Mouse (Mus musculus): ENCODE measurements around the gene Gpr84. TPM values are rescaled to one million over a fixed set of nuclear protein-coding genes. Genes with fewer than 3 reads are reported as not detected.

Gpr84 gene
- polyA plus RNA-seq, 1 experiment from 2014 or later = 0.39 TPM

DNA sequence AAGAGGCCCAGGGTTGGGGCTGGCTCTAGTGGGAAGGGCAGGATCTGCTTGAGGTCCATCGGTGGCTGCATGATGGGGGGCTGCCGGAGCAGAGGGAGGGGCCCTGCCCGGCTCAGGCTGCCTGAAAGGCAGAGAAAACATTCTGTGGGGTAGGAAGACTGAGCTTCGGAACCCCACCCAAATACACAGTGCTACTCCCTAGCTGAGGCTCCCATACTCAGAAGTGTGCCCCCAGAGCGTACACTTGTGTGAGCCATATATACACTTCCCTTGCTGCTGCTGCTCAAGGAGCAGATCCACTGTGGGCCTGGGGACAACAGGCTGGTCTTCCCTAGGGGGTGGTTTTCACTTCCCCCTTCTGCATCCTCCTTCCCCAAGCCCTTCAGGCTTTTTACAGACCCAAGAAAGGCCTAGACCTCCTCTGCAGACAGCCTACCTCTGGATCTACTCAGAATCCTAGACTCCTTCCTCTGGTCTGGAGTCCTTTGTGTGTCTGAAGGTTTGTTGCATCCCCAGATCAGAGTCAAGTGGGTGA, 22.7 kb upstream of the Gpr84 start:
- no peak overlapping the region for H3K4me2 ChIP-seq (ENCODE audit: low read length)
- peaks cover 5% of the 10 kb centered on the region for H3K4me1 ChIP-seq (ENCODE audit: control insufficient read depth, insufficient read depth, low read length)
- H3K9ac ChIP-seq (ENCODE audit: low read length) = no peak overlapping the region
- no peak for DNase-seq (ENCODE audit: low spot score)
- H3K9me3 ChIP-seq (replicated peaks; ENCODE audit: control insufficient read depth, low read length) = no peaks in the 10 kb centered on the region
- no peak overlapping the region for H3K4me3 ChIP-seq (ENCODE audit: low read depth, low read length)
- H3K27ac ChIP-seq (ENCODE audit: low read depth, low read length) = no peak overlapping the region
- no peaks in the 10 kb centered on the region for H3K36me3 ChIP-seq (ENCODE audit: control insufficient read depth, insufficient read depth, low read length)
- 49% methylated on average over 5 of the region's 5 CpGs for WGBS
- ATAC-seq = no peak
- H3K27me3 ChIP-seq (replicated peaks; ENCODE audit: control insufficient read depth, insufficient read depth, low read length) = no peaks in the 10 kb centered on the region

DNA sequence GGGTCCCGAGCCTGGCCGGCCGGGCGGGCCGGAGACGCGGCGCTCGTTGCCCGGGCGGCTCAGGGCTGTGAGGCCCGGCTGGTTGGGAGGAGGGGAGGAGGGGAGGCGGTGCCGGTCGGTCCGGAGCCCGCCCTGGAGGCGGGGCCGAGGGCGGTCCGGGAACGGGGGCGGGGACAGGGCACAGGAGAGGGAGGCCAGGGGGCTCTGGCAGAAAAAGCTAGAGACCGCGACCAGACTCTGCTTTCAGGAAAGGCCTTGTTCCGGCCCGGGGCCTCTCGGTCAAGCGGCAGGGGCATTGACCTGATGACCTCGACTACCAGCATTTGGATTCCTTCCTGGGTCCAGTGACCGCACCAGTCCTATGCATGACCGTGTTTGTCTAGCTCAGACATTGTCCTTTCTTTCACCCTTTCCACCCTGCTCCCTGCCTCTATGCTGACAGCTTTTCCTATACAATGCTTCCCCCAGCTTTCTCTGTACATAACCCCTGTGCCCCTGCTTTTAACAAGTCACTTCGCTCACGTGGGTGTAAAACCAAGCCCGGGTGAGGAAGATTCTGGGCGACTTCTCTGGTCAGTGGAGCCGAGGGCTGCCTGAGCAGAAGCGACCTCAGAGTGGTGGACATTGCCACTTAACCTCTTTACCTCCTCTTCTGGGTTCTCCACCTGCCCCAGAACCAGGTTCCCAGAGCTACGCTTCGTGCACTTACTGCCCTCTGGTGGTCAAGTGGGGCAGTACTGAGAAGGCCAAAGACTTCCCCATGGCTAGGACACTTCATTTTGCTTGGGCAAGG, 13.2 kb upstream of the Gpr84 start:
- no peaks in the 10 kb centered on the region for H3K9me3 ChIP-seq (replicated peaks; ENCODE audit: control insufficient read depth, low read length)
- DNase-seq (ENCODE audit: low spot score) = peak; percentile 87
- 2% methylated on average over 38 of the region's 40 CpGs for WGBS

GRCm38 (mm10) chr15:103323070-103323454, 12.7 kb upstream of the Gpr84 start:
- Histone ChIP-seq H3K27me3 (replicated peaks; ENCODE audit: control insufficient read depth, insufficient read depth, low read length) (no peaks in the 10 kb centered on the region), H3K4me1 (ENCODE audit: control insufficient read depth, insufficient read depth, low read length) (peaks cover 11% of the 10 kb centered on the region), H3K9me3 (replicated peaks; ENCODE audit: control insufficient read depth, low read length) (no peaks in the 10 kb centered on the region), H3K4me2 (ENCODE audit: low read length) (peak overlapping the region; percentile 74), H3K36me3 (ENCODE audit: control insufficient read depth, insufficient read depth, low read length) (peaks cover 6% of the 10 kb centered on the region; the same call in 1 of the 2 replicates), H3K27ac (ENCODE audit: low read depth, low read length) (peak overlapping the region; percentile 44; the same call in 1 of the 2 replicates), H3K9ac (ENCODE audit: low read length) (peak overlapping the region; percentile 82), H3K4me3 (ENCODE audit: low read depth, low read length) (peak overlapping the region; percentile 59)
- WGBS = under 1% methylated on average over 20 of the region's 26 CpGs
- peak; percentile 76 for ATAC-seq
- peak; percentile 50 for DNase-seq (ENCODE audit: low spot score)

More for the DNA sequence above, 13.2 kb upstream of the Gpr84 start:
- Histone ChIP-seq H3K36me3 (ENCODE audit: control insufficient read depth, insufficient read depth, low read length) (peaks cover 6% of the 10 kb centered on the region; the same call in 1 of the 2 replicates), H3K27ac (ENCODE audit: low read depth, low read length) (peak overlapping the region; percentile 55; the same call in 1 of the 2 replicates), H3K9ac (ENCODE audit: low read length) (peak overlapping the region; percentile 82), H3K4me3 (ENCODE audit: low read depth, low read length) (peak overlapping the region; percentile 59), H3K4me2 (ENCODE audit: low read length) (peak overlapping the region; percentile 74), H3K27me3 (replicated peaks; ENCODE audit: control insufficient read depth, insufficient read depth, low read length) (no peaks in the 10 kb centered on the region), H3K4me1 (ENCODE audit: control insufficient read depth, insufficient read depth, low read length) (peaks cover 11% of the 10 kb centered on the region)
- peak; percentile 98 for ATAC-seq

GRCm38 (mm10) chr15:103322396-103322795, 12.0 kb upstream of the Gpr84 start:
- 47% methylated on average over 4 of the region's 4 CpGs for WGBS
- Histone ChIP-seq H3K27me3 (replicated peaks; ENCODE audit: control insufficient read depth, insufficient read depth, low read length) (no peaks in the 10 kb centered on the region), H3K9ac (ENCODE audit: low read length) (peak overlapping the region; percentile 82; the same call in 1 of the 2 replicates), H3K27ac (ENCODE audit: low read depth, low read length) (no peak overlapping the region), H3K9me3 (replicated peaks; ENCODE audit: control insufficient read depth, low read length) (no peaks in the 10 kb centered on the region), H3K4me2 (ENCODE audit: low read length) (peak overlapping the region; percentile 74), H3K4me1 (ENCODE audit: control insufficient read depth, insufficient read depth, low read length) (peaks cover 11% of the 10 kb centered on the region), H3K36me3 (ENCODE audit: control insufficient read depth, insufficient read depth, low read length) (peaks cover 12% of the 10 kb centered on the region), H3K4me3 (ENCODE audit: low read depth, low read length) (peak overlapping the region; percentile 59)
- no peak for DNase-seq (ENCODE audit: low spot score)
- ATAC-seq = no peak

GRCm38 (mm10) chr15:103321076-103321475, 10.7 kb upstream of the Gpr84 start:
- Histone ChIP-seq H3K27me3 (replicated peaks; ENCODE audit: control insufficient read depth, insufficient read depth, low read length) (no peaks in the 10 kb centered on the region), H3K4me2 (ENCODE audit: low read length) (no peak overlapping the region), H3K36me3 (ENCODE audit: control insufficient read depth, insufficient read depth, low read length) (peaks cover 25% of the 10 kb centered on the region), H3K4me3 (ENCODE audit: low read depth, low read length) (no peak overlapping the region), H3K27ac (ENCODE audit: low read depth, low read length) (no peak overlapping the region), H3K4me1 (ENCODE audit: control insufficient read depth, insufficient read depth, low read length) (peaks cover 11% of the 10 kb centered on the region), H3K9ac (ENCODE audit: low read length) (no peak overlapping the region), H3K9me3 (replicated peaks; ENCODE audit: control insufficient read depth, low read length) (no peaks in the 10 kb centered on the region)
- no peak for ATAC-seq
- WGBS = 68% methylated on average over 1 of the region's 1 CpGs
- DNase-seq (ENCODE audit: low spot score) = no peak

- DNase-seq (ENCODE audit: low spot score) (no peak), ATAC-seq (no peak)
- Histone ChIP-seq H3K27ac (ENCODE audit: low read depth, low read length) (no peak overlapping the region), H3K4me3 (ENCODE audit: low read depth, low read length) (no peak overlapping the region), H3K9me3 (replicated peaks; ENCODE audit: control insufficient read depth, low read length) (no peaks in the 10 kb centered on the region), H3K4me1 (ENCODE audit: control insufficient read depth, insufficient read depth, low read length) (peaks cover 10% of the 10 kb centered on the region), H3K9ac (ENCODE audit: low read length) (no peak overlapping the region), H3K4me2 (ENCODE audit: low read length) (no peak overlapping the region), H3K36me3 (ENCODE audit: control insufficient read depth, insufficient read depth, low read length) (peaks cover 33% of the 10 kb centered on the region), H3K27me3 (replicated peaks; ENCODE audit: control insufficient read depth, insufficient read depth, low read length) (no peaks in the 10 kb centered on the region)
- 76% methylated on average over 3 of the region's 3 CpGs for WGBS
These were observed 7.9 kb upstream of the Gpr84 start for GRCm38 (mm10) chr15:103318201-103318816.

DNA sequence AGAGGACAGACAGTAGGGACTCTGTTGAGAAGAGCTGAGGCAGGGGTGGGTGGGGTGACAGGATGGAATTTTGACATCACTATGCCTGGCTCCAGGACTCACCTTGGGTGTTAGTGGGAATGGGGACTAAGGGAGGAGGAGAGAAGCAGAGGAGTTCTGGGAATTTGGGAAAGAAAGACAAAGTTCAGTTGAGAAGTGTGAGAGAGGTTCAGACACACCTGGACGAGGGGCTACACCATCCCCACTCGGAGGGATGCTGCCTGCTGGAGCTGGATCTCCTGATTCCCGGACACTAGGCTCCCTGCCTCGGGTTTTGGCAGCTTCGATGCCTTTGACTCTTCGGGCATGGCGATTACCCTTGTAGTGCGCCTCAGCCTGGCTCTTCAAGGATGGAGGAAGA, 7.3 kb upstream of the Gpr84 start:
- H3K4me3 ChIP-seq (ENCODE audit: low read depth, low read length) = no peak overlapping the region
- 88% methylated on average over 8 of the region's 8 CpGs for WGBS
- H3K9ac ChIP-seq (ENCODE audit: low read length) = no peak overlapping the region
- H3K4me2 ChIP-seq (ENCODE audit: low read length) = no peak overlapping the region
- H3K36me3 ChIP-seq (ENCODE audit: control insufficient read depth, insufficient read depth, low read length) = peaks cover 33% of the 10 kb centered on the region
- no peaks in the 10 kb centered on the region for H3K9me3 ChIP-seq (replicated peaks; ENCODE audit: control insufficient read depth, low read length)
- ATAC-seq (no peak), DNase-seq (ENCODE audit: low spot score) (no peak)
- no peak overlapping the region for H3K27ac ChIP-seq (ENCODE audit: low read depth, low read length)
- H3K4me1 ChIP-seq (ENCODE audit: control insufficient read depth, insufficient read depth, low read length) = peaks cover 8% of the 10 kb centered on the region
- H3K27me3 ChIP-seq (replicated peaks; ENCODE audit: control insufficient read depth, insufficient read depth, low read length) = no peaks in the 10 kb centered on the region

DNA sequence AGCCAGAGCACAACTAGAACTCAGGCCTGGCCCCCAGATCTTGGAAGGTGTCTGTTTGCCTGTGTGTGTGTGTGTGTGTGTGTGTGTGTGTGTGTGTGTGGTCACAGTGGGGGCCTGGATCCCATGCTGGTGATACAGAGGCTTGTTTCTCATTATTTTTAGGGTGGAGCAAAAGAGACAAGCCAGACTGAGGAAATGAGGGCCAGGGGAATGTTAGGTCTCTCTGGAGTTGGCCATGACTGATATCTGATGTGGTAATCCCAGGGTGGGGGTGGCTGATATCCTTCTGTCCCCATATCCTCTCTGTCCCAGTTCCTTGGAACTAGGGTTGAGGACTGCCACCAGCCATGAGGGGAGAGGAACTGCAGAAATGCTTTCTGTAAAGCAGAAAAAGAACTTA, 6.7 kb upstream of the Gpr84 start:
- DNase-seq (ENCODE audit: low spot score) (no peak), ATAC-seq (no peak)
- H3K36me3 ChIP-seq (ENCODE audit: control insufficient read depth, insufficient read depth, low read length) = peaks cover 33% of the 10 kb centered on the region
- H3K9me3 ChIP-seq (replicated peaks; ENCODE audit: control insufficient read depth, low read length) = no peaks in the 10 kb centered on the region
- no peak overlapping the region for H3K4me3 ChIP-seq (ENCODE audit: low read depth, low read length)
- H3K9ac ChIP-seq (ENCODE audit: low read length) = no peak overlapping the region
- no peaks in the 10 kb centered on the region for H3K27me3 ChIP-seq (replicated peaks; ENCODE audit: control insufficient read depth, insufficient read depth, low read length)
- no peak overlapping the region for H3K27ac ChIP-seq (ENCODE audit: low read depth, low read length)
- H3K4me1 ChIP-seq (ENCODE audit: control insufficient read depth, insufficient read depth, low read length) = peaks cover 3% of the 10 kb centered on the region
- H3K4me2 ChIP-seq (ENCODE audit: low read length) = no peak overlapping the region

All from forebrain, embryonic 14.5 days (tissue).